Mouse (Mus musculus): Measurements from ENCODE around the gene Stk11. TPM values are rescaled to one million over a fixed set of nuclear protein-coding genes. Genes with fewer than 3 reads are reported as not detected.

The Stk11 gene
- polyA plus RNA-seq, 1 experiment from 2014 or later: 16.9 TPM

GRCm38 (mm10) chr10:80175536-80176269 is 60.1 kb downstream of the Stk11 start:
- Histone ChIP-seq H3K9me3 (replicated peaks) (no peaks in the 10 kb centered on the region), H3K4me2 (no peak overlapping the region), H3K27me3 (replicated peaks) (no peaks in the 10 kb centered on the region), H3K9ac (replicated peaks) (no peak overlapping the region; the same call in 1 of the 2 replicates), H3K36me3 (peaks cover 15% of the 10 kb centered on the region), H3K4me3 (replicated peaks) (no peak overlapping the region), H3K4me1 (peaks cover 47% of the 10 kb centered on the region), H3K27ac (replicated peaks) (peak overlapping the region; percentile 33; the same call in 1 of the 2 replicates)
- no peak for ATAC-seq (ENCODE audit: low FRiP score)
- WGBS: 23% methylated on average over 4 of the region's 4 CpGs

DNA sequence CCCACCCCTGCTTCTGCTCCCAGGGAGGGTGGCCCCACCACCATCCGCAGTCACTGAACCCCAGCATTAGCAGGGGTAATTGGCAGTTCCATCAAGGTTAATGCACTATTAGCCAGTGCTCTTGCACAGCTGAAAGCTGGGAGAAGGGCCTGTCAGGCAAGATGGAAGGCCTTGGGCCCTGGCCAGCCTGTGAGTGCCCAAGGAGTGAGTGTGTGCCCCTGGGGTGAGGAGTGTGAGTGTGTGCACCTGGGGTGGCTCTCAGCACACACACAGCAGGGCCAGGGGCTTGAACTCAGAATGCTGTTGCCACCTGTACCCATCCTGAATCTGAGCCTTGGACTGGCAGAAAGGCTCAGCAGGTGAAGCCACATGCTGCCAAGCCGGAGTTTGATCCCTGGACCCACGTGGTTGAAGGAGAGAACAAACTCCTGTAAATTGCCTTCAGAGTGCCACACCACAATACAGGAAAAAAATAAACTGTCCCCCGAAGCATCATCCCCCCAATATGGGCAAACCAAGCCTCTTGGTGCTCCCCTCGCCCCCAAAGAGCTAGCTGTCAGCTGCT is 60.7 kb downstream of the Stk11 start:
- H3K27ac ChIP-seq (replicated peaks): peak overlapping the region; percentile 33; the same call in 1 of the 2 replicates
- no peak overlapping the region; the same call in 1 of the 2 replicates for H3K9ac ChIP-seq (replicated peaks)
- peaks cover 9% of the 10 kb centered on the region for H3K36me3 ChIP-seq
- peaks cover 50% of the 10 kb centered on the region for H3K4me1 ChIP-seq
- no peak for ATAC-seq (ENCODE audit: low FRiP score)
- no peaks in the 10 kb centered on the region for H3K27me3 ChIP-seq (replicated peaks)
- H3K4me2 ChIP-seq: no peak overlapping the region
- H3K9me3 ChIP-seq (replicated peaks): no peaks in the 10 kb centered on the region
- 81% methylated on average over 5 of the region's 5 CpGs for WGBS
- H3K4me3 ChIP-seq (replicated peaks): no peak overlapping the region

DNA sequence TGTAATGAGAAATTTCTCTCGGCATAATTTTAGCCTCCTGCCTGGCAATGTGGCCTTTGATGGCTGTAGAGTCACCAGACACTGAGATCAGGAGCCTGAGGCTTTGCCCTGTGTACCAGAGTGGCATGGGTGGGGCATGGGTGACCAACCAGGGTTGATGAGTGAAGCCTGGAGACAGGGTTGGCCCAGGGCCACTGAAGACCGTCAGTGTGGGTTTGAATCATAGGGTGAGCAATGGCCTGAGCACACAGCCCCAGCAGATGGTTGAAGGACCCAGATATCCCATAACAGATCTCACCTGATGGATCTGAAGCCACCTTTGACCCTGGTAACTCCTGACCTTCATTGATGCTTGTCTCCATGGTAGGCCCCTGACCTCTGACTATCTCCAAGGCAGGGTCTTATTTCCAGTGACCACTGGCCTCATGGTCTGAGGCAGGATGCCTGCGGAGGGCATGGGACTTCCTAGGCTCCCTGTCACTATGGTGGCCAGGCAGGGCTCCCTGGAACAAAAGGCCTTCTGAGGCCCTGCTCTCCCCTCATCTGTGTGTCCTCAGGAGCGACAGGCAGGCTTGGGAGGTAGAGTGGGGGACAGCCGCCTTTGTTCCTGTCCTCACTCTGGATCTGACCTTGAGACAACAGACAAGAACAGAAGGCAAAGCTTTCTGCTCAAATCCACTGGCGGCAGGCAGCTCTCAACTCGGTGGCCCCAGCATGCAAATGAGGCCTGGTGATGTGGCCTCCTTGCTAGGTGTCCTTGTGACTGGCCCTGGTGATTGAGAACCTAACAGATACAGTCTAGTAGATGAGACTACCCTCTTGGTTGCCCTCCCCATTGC is 62.1 kb downstream of the Stk11 start:
- Histone ChIP-seq H3K9me3 (replicated peaks) (no peaks in the 10 kb centered on the region), H3K4me3 (replicated peaks) (no peak overlapping the region), H3K4me2 (no peak overlapping the region), H3K27ac (replicated peaks) (no peak overlapping the region), H3K27me3 (replicated peaks) (no peaks in the 10 kb centered on the region), H3K4me1 (peaks cover 49% of the 10 kb centered on the region), H3K36me3 (peaks cover 4% of the 10 kb centered on the region; the same call in 1 of the 2 replicates), H3K9ac (replicated peaks) (no peak overlapping the region)
- 66% methylated on average over 7 of the region's 7 CpGs for WGBS
- no peak for ATAC-seq (ENCODE audit: low FRiP score)

DNA sequence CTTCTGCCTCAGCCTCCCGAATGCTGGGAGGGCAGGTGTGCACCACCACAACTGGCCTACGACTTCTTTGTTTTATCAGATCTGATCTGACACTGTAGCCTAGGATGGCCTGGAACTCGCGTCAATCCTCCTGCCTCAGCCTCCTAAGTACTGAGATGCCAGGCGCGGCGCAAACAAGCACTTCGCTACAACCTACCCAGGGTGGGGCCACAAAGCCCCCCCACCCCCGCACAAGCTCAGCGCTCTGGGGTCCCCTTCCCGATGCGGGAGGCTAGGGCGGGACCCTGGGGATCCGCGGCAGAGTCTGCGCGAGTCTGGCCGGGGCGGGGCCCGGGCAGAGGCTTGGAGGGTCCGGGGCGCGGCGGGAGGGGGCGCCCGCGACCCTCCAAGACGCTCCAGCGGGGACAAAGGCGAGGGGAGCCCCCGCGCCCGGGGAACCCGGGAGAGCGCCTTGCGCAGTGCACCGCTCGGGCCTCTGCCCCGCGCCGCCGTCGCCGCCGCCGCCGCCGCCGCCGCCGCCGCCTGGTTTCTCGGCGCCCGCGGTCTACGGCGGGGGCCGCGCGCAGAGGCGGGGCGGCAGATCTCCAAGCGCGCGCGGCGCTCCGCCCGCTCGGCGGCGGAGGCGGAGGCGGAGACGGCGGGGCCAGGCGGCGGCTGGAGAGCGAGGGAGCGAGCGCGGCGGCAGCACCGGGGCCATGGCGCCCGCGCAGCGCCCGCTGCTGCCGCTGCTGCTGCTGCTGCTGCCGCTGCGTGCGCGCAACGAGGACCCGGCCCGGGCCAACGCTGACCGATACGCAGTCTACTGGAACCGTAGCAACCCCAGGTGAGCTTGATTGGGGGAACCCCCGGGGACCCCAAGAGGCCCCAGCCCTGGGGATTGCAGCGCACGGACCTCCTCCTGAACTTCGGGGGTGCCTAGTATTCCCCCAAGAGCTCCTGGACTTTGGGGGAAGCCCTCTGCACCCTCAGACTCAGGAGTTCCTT is 63.8 kb downstream of the Stk11 start, which contains the start of gene Efna2:
Gene Efna2, plus strand, starts transcription at position 415 of the 984 bp plus-strand sequence.
- peak; percentile 66 for ATAC-seq (ENCODE audit: low FRiP score)
- Histone ChIP-seq H3K27me3 (replicated peaks) (no peaks in the 10 kb centered on the region), H3K4me3 (replicated peaks) (peak within 1 kb of the TSS; percentile 82), H3K36me3 (peaks cover 4% of the 10 kb centered on the region; the same call in 1 of the 2 replicates), H3K27ac (replicated peaks) (peak within 1 kb of the TSS; percentile 80), H3K9ac (replicated peaks) (peak within 1 kb of the TSS; percentile 91), H3K4me1 (peaks cover 41% of the 10 kb centered on the region), H3K4me2 (peak within 1 kb of the TSS; percentile 81), H3K9me3 (replicated peaks) (no peaks in the 10 kb centered on the region)
- WGBS: 2% methylated on average over 71 of the region's 106 CpGs

Other genes with a start within 250 kb of the Stk11 start
- gene Prtn3, start 241.3 kb upstream of the Stk11 start, polyA plus RNA-seq (2015; fragmentation: Nextera tagmentation; extraction: Ambion mirVana): 9.0 and 9.5 TPM in 2 replicates
- gene Plppr3, start 241.2 kb upstream of the Stk11 start, polyA plus RNA-seq (2015; fragmentation: Nextera tagmentation; extraction: Ambion mirVana): 316 and 385 TPM in 2 replicates
- gene Elane, start 229.6 kb upstream of the Stk11 start, polyA plus RNA-seq (2015; fragmentation: Nextera tagmentation; extraction: Ambion mirVana): 0.31 and 0.50 TPM in 2 replicates
- gene Cfd, start 224.9 kb upstream of the Stk11 start, polyA plus RNA-seq (2015; fragmentation: Nextera tagmentation; extraction: Ambion mirVana): not detected in 2 replicates
- 44.9 and 46.7 TPM in 2 replicates for gene Med16, start 206.9 kb upstream of the Stk11 start, polyA plus RNA-seq (2015; fragmentation: Nextera tagmentation; extraction: Ambion mirVana)
- gene Gm26602, start 204.9 kb upstream of the Stk11 start, polyA plus RNA-seq (2015; fragmentation: Nextera tagmentation; extraction: Ambion mirVana): 22.7 and 23.6 TPM in 2 replicates
- gene Kiss1r, start 198.8 kb upstream of the Stk11 start, polyA plus RNA-seq (2015; fragmentation: Nextera tagmentation; extraction: Ambion mirVana): 1.8 and 2.8 TPM in 2 replicates
- 264 and 288 TPM in 2 replicates for gene R3hdm4, start 194.6 kb upstream of the Stk11 start, polyA plus RNA-seq (2015; fragmentation: Nextera tagmentation; extraction: Ambion mirVana)
- gene Arid3a, start 188.8 kb upstream of the Stk11 start, polyA plus RNA-seq (2015; fragmentation: Nextera tagmentation; extraction: Ambion mirVana): 2.4 and 5.1 TPM in 2 replicates
- gene Wdr18, start 155.7 kb upstream of the Stk11 start, polyA plus RNA-seq (2015; fragmentation: Nextera tagmentation; extraction: Ambion mirVana): 94.4 and 104 TPM in 2 replicates
- gene Grin3b, start 145.1 kb upstream of the Stk11 start, polyA plus RNA-seq (2015; fragmentation: Nextera tagmentation; extraction: Ambion mirVana): 0.32 and 0.33 TPM in 2 replicates
- 21.3 and 24.7 TPM in 2 replicates for gene Tmem259, start 131.5 kb upstream of the Stk11 start, polyA plus RNA-seq (2015; fragmentation: Nextera tagmentation; extraction: Ambion mirVana)
- 31.6 and 76.4 TPM in 2 replicates for gene Cnn2, start 127.2 kb upstream of the Stk11 start, polyA plus RNA-seq (2015; fragmentation: Nextera tagmentation; extraction: Ambion mirVana)
- gene Abca7, start 119.3 kb upstream of the Stk11 start, polyA plus RNA-seq (2015; fragmentation: Nextera tagmentation; extraction: Ambion mirVana): 5.2 and 5.6 TPM in 2 replicates
- 2.0 and 13.7 TPM in 2 replicates for gene Arhgap45, start 99.2 kb upstream of the Stk11 start, polyA plus RNA-seq (2015; fragmentation: Nextera tagmentation; extraction: Ambion mirVana)
- 134 and 148 TPM in 2 replicates for gene Polr2e, start 76.0 kb upstream of the Stk11 start, polyA plus RNA-seq (2015; fragmentation: Nextera tagmentation; extraction: Ambion mirVana)
- gene Gpx4, start 68.6 kb upstream of the Stk11 start, polyA plus RNA-seq (2015; fragmentation: Nextera tagmentation; extraction: Ambion mirVana): 559 and 600 TPM in 2 replicates
- gene Sbno2, start 10.2 kb upstream of the Stk11 start, polyA plus RNA-seq (2015; fragmentation: Nextera tagmentation; extraction: Ambion mirVana): 11.7 and 12.8 TPM in 2 replicates
- 553 and 558 TPM in 2 replicates for gene Atp5d, start 22.8 kb downstream of the Stk11 start, polyA plus RNA-seq (2015; fragmentation: Nextera tagmentation; extraction: Ambion mirVana)
- gene Cbarp, start 25.0 kb downstream of the Stk11 start, polyA plus RNA-seq (2015; fragmentation: Nextera tagmentation; extraction: Ambion mirVana): 91.9 and 93.0 TPM in 2 replicates
- 19.4 and 20.5 TPM in 2 replicates for gene Midn, start 32.5 kb downstream of the Stk11 start, polyA plus RNA-seq (2015; fragmentation: Nextera tagmentation; extraction: Ambion mirVana)
- gene Cirbp, start 50.2 kb downstream of the Stk11 start, polyA plus RNA-seq (2015; fragmentation: Nextera tagmentation; extraction: Ambion mirVana): 284 and 345 TPM in 2 replicates
- 13.5 and 14.3 TPM in 2 replicates for gene 1600002K03Rik, start 57.1 kb downstream of the Stk11 start, polyA plus RNA-seq (2015; fragmentation: Nextera tagmentation; extraction: Ambion mirVana)
- 25.9 and 31.2 TPM in 2 replicates for gene Efna2, start 63.7 kb downstream of the Stk11 start, polyA plus RNA-seq (2015; fragmentation: Nextera tagmentation; extraction: Ambion mirVana)
- gene Mum1, start 110.6 kb downstream of the Stk11 start, polyA plus RNA-seq (2015; fragmentation: Nextera tagmentation; extraction: Ambion mirVana): 46.8 and 49.6 TPM in 2 replicates
- gene Ndufs7, start 133.3 kb downstream of the Stk11 start, polyA plus RNA-seq (2015; fragmentation: Nextera tagmentation; extraction: Ambion mirVana): 353 and 368 TPM in 2 replicates
- gene Gamt, start 145.2 kb downstream of the Stk11 start, polyA plus RNA-seq (2015; fragmentation: Nextera tagmentation; extraction: Ambion mirVana): 27.9 and 34.6 TPM in 2 replicates
- 48.6 and 50.4 TPM in 2 replicates for gene Dazap1, start 145.7 kb downstream of the Stk11 start, polyA plus RNA-seq (2015; fragmentation: Nextera tagmentation; extraction: Ambion mirVana)
- gene Rps15, start 176.7 kb downstream of the Stk11 start, polyA plus RNA-seq (2015; fragmentation: Nextera tagmentation; extraction: Ambion mirVana): 544 and 638 TPM in 2 replicates
- gene Apc2, start 180.2 kb downstream of the Stk11 start, polyA plus RNA-seq (2015; fragmentation: Nextera tagmentation; extraction: Ambion mirVana): 122 and 144 TPM in 2 replicates
- 26.9 and 36.6 TPM in 2 replicates for gene 2310011J03Rik, start 204.7 kb downstream of the Stk11 start, polyA plus RNA-seq (2015; fragmentation: Nextera tagmentation; extraction: Ambion mirVana)
- 5.6 and 8.2 TPM in 2 replicates for gene Pcsk4, start 213.7 kb downstream of the Stk11 start, polyA plus RNA-seq (2015; fragmentation: Nextera tagmentation; extraction: Ambion mirVana)
- gene Reep6, start 214.2 kb downstream of the Stk11 start, polyA plus RNA-seq (2015; fragmentation: Nextera tagmentation; extraction: Ambion mirVana): 4.3 and 7.3 TPM in 2 replicates
- gene Adamtsl5, start 232.6 kb downstream of the Stk11 start, polyA plus RNA-seq (2015; fragmentation: Nextera tagmentation; extraction: Ambion mirVana): 1.6 and 3.6 TPM in 2 replicates
- gene Plk5, start 240.7 kb downstream of the Stk11 start, polyA plus RNA-seq (2015; fragmentation: Nextera tagmentation; extraction: Ambion mirVana): 3.9 and 6.1 TPM in 2 replicates